Mouse (Mus musculus) adrenal gland, adult 8-10 months (tissue): Measurements from ENCODE around the gene Lypd5. TPM values are rescaled to one million over a fixed set of nuclear protein-coding genes. Genes with fewer than 3 reads are reported as not detected.
"Not testable (repeated sequence)": the region's sequence is repeated elsewhere in the genome, so short reads cannot be mapped to it uniquely, and the experiment has no call there.

Experiments used
- DNase-seq: peaks from one replicate; pipeline ENCODE4 v3.0.0; 2022
- microRNA-seq, 2 experiments: library from miRNA; unstranded; fragments of <30 nt; microRNA quantifications; one replicate each; pipeline ENCODE4 v1.2.0; 2022
- total RNA-seq, 4 experiments: library from RNA; stranded (reverse); gene quantifications; 2 replicates each; pipeline ENCODE4 v1.2.4; 2022

Lypd5 gene
- total RNA-seq, 4 experiments from 2014 or later = not detected

DNA sequence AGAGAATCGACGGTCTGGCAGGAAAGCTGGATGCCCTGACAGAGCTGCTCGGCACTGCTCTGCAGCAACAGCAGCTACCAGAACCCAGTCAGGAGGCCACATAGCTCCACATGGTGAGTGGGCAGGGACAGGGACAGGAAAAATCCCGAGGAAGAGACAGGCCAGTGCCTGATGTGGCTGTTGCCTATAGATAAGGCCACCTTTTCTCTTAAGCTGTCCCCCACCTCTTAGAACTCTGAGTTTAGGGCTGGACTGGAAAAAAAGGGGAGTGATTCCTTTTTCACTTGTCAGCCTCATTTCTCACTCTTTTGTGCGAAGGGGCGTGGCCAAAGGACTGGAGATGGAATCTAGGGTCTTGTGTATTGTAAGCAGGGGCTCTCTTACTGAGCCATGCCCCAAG lies 35.1 kb downstream of the Lypd5 start:
- no peak for DNase-seq

DNA sequence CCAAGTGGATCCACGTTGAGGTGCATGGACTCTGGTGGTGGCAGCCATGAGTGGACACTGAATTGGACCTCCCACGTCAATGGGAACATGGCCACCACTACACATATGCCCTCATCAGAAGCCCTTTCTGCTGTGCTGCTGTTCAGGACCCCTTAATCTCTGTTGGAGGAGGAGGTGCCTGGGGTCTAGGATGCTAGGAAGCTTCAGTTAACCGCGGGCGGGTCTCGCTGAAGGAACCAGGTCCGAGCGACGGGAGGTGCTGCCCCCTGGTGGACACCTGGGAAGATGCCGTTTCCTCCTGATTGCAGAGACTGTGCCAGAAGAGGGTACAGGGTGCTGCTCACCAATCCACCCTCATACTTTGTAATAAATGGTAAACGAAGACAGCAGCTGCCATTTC lies 35.8 kb downstream of the Lypd5 start:
- peak; percentile 50 for DNase-seq

DNA sequence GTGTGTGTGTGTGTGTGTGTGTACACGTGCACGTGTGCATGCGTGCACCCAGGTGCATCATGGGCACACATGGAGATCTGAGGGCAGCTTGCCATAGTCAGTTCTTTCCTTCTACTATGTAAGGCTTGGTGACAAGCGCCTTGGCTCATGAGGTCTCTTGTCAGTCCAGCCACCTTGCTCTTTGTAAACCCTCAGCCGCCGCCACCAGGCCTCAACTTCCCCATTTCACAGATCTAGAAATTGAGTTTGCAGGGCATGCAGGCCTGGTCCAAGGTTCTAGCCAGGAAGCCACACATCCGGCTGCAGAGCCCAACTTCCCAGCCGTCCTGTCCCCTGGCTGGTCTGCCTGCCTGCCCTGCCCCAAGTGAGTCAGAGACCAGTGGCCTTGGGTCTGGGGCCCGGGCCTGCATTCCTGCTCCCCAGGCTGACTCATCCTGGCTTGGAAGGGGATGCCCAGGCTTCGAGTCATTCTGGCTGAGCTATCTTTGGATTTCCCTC lies 38.1 kb downstream of the Lypd5 start:
- DNase-seq = peak; percentile 94

DNA sequence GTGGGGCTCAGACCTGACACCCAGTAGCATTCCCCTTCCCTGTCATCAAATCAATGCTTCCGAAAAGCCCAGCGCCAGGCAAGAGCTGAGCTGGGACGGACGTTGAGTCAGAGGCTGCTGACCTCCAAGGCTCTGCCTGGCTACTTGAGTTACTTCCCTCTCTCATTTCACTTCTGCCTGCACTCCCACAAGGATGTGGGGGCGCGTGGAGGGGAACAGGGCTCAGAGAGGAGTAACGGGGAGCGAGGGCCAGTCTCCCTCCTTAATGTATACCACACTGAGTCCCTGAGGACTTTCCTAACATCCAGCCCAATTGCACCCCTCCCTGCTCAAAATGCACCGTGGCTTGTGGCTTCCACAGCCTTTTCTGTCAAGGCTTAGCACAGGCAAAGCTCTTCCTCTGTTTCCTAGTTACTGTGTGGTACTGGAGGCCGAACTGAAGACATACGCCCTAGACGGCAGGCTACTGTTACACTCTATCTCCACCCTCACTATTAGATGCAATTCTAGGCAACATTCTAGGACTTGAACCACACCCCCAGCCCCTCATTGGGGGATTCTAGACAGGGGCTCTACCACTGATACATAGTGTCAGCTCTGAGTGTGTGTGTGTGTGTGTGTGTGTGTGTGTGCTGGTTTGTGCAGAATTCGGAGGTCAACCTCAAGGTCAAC lies 40.7 kb downstream of the Lypd5 start:
- DNase-seq = no peak

DNA sequence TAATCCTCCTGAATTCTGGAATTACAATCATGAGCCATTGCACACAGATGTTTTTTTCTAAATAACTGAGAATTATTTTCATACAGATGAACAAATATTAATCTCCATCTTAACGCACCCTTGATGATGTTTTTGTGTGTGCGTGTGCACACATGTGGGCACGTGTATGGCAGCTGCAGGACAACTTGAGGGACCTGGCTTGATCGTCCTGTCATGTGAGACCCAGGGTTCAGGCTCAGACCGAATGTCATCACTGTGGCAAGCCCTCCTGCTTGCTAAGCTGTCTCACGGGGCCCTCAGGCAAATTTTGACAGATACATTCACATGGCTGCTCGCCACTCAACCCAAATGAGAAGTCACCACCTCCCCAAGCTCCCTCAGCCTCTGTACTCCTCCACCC lies 41.5 kb downstream of the Lypd5 start:
- DNase-seq = no peak

DNA sequence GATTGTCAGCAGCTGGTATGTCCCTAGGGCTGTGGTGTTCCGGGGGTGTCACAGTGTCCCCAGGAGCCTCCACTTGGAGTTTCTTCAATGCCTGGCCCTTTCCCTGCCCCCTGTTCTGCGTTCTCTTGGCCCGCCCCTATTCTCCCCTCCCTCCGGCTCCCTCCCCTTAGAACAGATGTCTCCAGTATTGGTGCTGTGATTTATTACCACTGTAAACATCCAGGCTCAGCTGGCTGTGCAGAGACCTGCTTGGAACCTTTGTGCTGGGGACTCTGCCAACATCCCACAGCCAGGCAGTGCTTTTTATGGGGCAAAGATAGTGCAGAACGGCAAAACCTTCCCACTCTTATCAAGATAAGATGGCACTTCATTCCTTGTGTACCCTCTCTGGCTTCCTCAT lies 42.1 kb downstream of the Lypd5 start:
- DNase-seq = no peak

DNA sequence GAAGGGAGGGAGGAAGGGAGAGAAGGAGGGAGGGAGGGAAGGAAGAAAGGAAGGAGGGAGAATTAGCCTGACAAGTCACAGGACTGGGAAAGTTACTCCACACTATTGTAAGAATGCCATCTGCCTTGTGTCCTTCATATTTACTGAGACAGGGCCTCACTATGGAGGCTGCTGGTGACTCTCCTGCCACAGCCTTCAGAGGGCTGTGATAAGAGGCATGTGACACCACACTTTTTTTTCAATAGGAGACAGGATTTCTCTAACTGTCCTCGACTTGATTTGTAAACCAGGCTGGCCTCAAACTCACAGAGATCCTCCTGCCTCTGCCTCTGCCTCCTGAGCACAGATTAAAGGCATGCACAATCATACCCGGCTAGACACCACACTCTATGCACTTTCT lies 42.7 kb downstream of the Lypd5 start:
- DNase-seq = no peak

DNA sequence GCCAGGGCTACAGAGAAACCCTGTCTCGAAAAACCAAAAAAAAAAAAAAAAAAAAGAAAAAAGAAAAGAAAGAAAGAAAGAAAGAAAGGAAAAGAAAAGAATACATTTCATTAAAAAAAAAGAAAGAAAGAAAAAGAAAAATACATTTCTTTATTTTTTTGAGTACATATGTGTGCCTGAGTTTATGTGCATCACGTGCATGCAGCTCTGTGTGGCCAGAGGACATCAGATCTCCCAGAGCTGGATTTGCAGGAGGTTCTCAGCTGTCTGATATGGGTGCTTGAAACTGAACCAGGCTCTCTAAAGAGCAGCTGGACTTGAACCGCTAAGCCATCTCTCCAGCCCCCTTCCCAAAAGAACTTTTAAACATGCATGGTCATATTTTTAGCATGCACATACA lies 45.1 kb downstream of the Lypd5 start:
- DNase-seq = no peak

DNA sequence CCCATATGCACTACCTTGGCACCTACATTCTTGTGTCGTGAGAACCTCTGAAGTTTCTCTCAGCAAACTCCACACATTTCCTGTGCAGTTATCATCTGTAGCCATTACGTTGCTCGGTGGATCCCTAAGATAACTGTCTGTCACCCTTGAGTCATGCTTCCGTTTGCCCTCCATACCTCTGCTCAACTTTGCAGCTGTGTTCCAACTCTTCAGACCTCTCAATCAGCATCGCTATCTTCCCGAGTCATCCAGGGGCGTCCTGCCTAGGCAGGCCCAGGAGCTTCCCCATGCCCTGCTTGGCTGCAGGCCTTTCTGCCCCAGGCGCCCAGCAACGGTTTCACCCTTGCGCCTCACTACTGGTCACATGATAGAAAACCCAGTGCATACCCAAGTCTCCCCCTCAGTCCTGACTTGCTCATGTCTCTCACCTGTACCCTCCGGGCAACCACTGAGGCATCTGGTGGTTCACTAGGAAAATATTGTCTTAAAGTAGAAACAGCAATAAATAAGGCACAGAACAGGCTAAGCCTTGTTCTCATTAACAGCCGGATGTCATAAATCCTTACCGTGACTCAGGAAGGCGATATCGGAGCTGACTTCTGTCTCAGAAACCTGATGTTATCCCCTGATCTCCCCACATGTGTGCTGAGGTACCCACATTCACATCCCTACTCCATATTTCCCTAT lies 45.6 kb downstream of the Lypd5 start:
- no peak for DNase-seq

DNA sequence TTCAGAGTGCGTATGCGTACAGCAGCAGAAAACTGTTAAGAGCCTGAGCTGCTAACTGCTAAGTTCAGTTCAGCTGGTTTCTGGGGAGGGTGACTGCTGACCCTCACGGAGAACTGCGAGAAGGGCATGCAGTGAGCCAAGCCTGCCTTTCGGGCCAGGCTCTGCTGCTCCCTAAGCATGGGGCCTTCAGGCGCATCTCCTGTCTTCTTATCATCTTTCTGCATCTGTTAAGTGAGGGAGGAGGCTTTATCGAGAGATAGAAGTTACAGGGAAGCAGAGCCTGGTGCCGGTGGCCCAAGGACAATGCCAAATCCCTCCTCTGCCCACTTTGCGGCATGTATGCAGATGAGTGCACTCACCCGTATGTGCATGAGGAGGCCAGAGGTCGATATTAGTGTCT lies 47.8 kb downstream of the Lypd5 start:
- DNase-seq = no peak

DNA sequence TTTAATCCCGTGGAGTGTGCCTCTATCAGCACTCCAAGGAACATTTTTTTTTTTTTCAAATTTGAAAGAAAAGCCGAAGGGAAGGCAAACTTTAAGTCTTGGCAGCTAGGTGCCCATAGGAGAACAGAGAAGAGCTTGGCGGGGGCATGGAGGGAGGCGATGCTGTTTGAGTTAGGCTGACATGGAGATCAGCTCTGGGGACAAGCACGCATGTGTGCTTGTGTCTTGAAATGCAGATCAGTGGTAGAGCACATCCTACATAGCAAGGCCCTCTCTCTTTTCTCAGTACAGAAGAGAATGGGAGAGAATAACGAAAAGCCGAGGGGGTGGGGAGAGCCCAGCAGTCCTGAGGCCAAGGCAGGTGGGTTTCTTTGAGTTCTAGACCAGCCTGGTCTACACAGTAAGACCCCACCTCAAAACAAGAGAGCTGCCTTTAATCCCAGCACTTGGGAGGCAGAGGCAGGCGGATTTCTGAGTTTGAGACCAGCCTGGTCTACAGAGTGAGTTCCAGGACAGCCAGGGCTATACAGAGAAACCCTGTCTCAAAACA lies 49.4 kb downstream of the Lypd5 start:
- no peak for DNase-seq

DNA sequence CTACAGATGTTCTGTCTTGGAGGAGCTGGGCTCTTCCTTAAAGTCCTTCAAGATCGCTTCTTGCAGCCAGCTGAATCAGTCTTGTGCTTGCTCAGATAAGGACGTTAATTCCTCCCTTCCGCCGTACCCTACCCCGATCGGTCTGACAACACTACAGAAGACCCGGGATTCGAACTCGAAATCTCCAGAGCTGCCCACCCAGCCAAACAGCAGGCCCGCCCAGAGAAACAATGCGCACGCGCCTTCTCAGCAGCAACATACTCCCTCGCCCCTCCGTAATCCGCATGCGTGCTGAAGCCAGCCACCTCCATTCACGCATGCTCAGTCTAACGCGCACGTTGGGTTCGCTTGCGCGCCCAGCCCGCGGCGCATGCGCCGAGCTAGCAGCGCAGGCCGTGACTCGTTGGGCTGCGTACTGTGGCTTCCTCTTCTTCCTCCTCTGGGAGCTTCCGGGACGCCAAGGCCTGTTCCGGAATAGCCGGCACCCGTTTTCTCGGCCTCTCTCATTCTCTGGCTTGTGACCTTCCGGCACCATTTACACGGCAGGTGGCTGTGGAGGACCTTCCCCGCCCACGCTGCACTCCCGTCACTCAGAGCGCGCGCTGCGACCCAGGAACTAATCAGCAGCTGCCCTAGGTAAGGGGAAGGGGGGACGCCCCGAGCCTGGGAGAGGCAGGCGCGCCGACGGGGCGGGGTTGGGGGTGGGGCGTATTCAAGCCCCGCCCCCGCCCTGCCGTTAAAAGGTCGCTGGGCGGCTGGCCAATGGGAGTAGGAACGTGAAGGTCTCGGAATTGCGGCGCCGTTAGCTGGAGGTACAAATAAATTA lies 50.5 kb downstream of the Lypd5 start, which contains the start of gene Smg9:
TSS of gene Smg9 (plus strand) at position 364 of the 826 bp plus-strand sequence.
- peak; percentile 97 for DNase-seq

DNA sequence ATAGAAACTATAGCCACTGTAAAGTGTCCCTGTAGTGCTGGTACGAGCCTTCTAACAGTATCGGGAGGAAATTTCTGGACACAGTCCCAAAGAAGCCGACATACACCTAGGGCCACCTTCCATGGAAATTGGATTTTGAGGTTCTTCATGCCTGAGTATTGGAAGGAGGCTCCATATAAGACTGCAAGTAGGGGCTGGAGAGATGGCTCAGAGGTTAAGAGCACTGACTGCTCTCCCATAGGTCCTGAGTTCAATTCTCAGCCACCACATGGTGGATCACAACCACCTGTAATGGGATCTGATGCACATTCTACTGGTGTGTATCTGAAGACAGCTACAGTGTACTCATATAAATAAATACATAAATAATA lies 51.1 kb downstream of the Lypd5 start:
- DNase-seq = no peak

DNA sequence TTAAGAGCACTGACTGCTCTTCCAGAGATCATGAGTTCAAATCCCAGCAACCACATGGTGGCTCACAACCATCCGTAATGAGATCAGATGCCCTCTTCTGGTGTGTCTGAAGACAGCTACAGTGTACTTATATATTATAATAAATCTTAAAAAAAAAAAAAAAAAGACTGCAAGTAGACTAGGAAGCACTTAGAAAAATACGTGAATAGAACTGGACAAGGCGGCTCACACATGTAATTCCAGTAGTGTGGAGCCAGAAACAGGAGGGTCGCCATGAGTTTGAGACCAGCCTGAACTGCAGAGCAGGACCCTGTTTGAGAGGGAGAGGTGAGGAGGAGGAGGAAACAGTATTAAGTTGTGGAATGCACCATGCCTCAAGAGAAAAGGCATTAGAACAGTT lies 51.5 kb downstream of the Lypd5 start:
- not testable (repeated sequence) for DNase-seq

DNA sequence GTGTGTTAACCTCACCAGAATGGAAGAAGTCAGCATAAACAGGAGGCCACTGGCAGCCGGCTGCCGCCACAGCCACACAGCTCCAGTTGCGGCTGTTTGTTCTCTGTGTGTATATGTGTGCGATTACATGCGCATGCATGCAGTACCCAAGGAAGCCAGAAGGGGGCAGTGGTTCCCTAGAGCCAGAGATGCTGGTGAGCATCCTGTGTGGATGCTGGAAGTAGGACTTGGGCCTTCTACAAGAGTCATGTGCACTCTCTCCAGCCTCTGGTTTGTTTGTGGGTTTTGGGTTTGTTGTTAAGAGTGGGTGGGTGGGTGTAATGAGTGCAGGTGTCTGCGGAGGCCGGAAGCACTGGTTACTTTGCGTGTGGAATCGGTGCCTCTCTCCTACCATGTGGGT lies 53.9 kb downstream of the Lypd5 start:
- DNase-seq = no peak

Small RNA genes lying within 50 kb of the gene (microRNA-seq; reads per million reads assigned to microRNA genes)
- 0 reads per million in 2 experiments for gene Gm27592

Other genes with a start within 250 kb of the Lypd5 start
- 1 to 10 TPM; 3.7 to 8.3 (median 5.1) TPM for gene Zfp112, start 236.9 kb upstream of the Lypd5 start, total RNA-seq
- gene Zfp235, start 215.0 kb upstream of the Lypd5 start, total RNA-seq = 10 to 100 TPM in 3 of 4 experiments, 1 to 10 TPM in 1; 7.8 to 13.9 (median 11.4) TPM
- gene Zfp114, start 174.1 kb upstream of the Lypd5 start, total RNA-seq = under 1 TPM; 0.28 to 0.56 (median 0.44) TPM
- 10 to 100 TPM in 3 of 4 experiments, 1 to 10 TPM in 1; 8.4 to 13.1 (median 12.2) TPM for gene Zfp111, start 137.8 kb upstream of the Lypd5 start, total RNA-seq
- 1 to 10 TPM; 4.0 to 4.8 (median 4.3) TPM for gene Zfp109, start 111.6 kb upstream of the Lypd5 start, total RNA-seq
- 1 to 10 TPM; 2.9 to 5.6 (median 4.1) TPM for gene Zfp108, start 94.4 kb upstream of the Lypd5 start, total RNA-seq
- gene Zfp93, start 78.8 kb upstream of the Lypd5 start, total RNA-seq = 1 to 10 TPM; 4.4 to 9.0 (median 5.8) TPM
- gene Zfp61, start 48.0 kb upstream of the Lypd5 start, total RNA-seq = 10 to 100 TPM in 3 of 4 experiments, 1 to 10 TPM in 1; 7.9 to 19.1 (median 13.4) TPM
- 10 to 100 TPM in 1 of 4 experiments, 1 to 10 TPM in 3; 4.8 to 10.1 (median 7.0) TPM for gene Zfp94, start 32.5 kb upstream of the Lypd5 start, total RNA-seq
- under 1 TPM in 1 of 4 experiments, not detected in 3; 0.70 TPM for gene Tescl, start 15.3 kb upstream of the Lypd5 start, total RNA-seq
- gene Kcnn4, start 21.1 kb downstream of the Lypd5 start, total RNA-seq = 1 to 10 TPM in 2 of 4 experiments, under 1 TPM in 2; 0.70 to 2.0 (median 1.2) TPM
- gene Smg9, start 50.4 kb downstream of the Lypd5 start, total RNA-seq = 10 to 100 TPM; 20.2 to 39.0 (median 25.9) TPM
- gene Irgc1, start 103.1 kb downstream of the Lypd5 start, total RNA-seq = not detected
- 10 to 100 TPM in 3 of 4 experiments, 1 to 10 TPM in 1; 9.6 to 19.2 (median 10.2) TPM for gene Plaur, start 113.3 kb downstream of the Lypd5 start, total RNA-seq
- 1 to 10 TPM; 3.1 to 4.7 (median 4.1) TPM for gene Cadm4, start 132.8 kb downstream of the Lypd5 start, total RNA-seq
- 1 to 10 TPM; 4.9 to 7.3 (median 5.6) TPM for gene Zfp428, start 157.8 kb downstream of the Lypd5 start, total RNA-seq
- gene AC161166.1, start 163.3 kb downstream of the Lypd5 start, total RNA-seq = not detected
- 10 to 100 TPM; 26.7 to 30.9 (median 27.8) TPM for gene Irgq, start 181.5 kb downstream of the Lypd5 start, total RNA-seq
- gene Pinlyp, start 196.9 kb downstream of the Lypd5 start, total RNA-seq = not detected
- gene Xrcc1, start 197.1 kb downstream of the Lypd5 start, total RNA-seq = 10 to 100 TPM; 39.2 to 55.5 (median 46.6) TPM
- 10 to 100 TPM; 32.4 to 44.0 (median 39.1) TPM for gene Ethe1, start 238.3 kb downstream of the Lypd5 start, total RNA-seq
- under 1 TPM; 0.20 to 0.59 (median 0.38) TPM for gene Zfp575, start 238.4 kb downstream of the Lypd5 start, total RNA-seq